Mouse (Mus musculus) adrenal gland, postnatal 25 days (tissue): ENCODE measurements around the gene Bola1. TPM values are rescaled to one million over a fixed set of nuclear protein-coding genes. Genes with fewer than 3 reads are reported as not detected.
"Not testable (repeated sequence)": the region's sequence is repeated elsewhere in the genome, so short reads cannot be mapped to it uniquely, and the experiment has no call there.

Source experiments
- DNase-seq: peaks from one replicate; pipeline ENCODE4 v3.0.0; 2021; ENCODE audit warnings: mixed read lengths
- total RNA-seq: library from RNA; stranded (reverse); gene quantifications from 2 replicates; pipeline ENCODE4 v1.2.3, GENCODE M21; 2021

Bola1 gene
- total RNA-seq, 1 experiment from 2014 or later = 42.4 TPM

DNA sequence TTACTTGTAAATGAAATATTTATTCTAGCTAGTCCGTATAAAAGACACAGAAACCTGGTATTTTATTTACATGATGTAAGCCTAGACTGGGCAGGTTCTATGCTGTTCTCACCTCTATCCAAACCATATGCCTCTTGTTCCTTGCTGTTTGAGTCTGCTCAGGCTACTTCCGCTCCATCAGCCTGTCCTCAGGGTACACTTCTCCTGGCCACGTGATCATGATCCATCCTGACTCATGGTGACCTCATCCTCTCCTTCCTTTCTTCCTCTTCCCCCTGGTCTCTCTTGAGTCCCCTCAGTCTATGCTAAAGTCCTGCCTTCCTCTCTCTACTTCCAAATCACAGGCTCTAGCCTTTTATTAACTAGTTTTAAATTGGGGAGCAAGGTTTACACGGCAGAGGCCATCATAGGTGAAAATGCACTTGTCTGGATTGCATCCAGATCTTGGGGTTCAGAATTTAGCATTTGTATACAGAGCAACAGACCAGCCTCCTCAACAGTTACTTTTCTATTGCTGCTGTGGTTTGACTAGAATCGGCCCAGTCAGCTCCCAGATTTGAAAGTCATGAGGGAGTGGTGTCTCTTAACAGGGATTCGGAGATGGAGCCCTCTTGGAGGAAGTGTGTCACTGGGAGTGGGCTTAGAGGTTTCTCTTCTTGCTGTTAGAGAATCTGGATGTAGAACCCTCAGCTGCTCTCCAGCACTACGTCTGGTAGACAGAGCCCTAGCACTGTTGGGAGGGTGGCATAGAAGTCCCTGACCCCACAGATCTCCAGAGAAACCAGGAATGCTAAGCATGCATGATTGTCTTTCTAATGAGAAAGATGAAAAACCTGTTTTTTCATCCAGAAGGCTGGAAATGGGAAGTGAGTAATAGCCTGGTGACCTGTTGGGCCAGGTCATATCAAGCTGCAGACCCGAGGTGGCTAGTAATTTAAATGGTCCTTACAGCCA, 7.5 kb upstream of the Bola1 start:
- DNase-seq = no peak

DNA sequence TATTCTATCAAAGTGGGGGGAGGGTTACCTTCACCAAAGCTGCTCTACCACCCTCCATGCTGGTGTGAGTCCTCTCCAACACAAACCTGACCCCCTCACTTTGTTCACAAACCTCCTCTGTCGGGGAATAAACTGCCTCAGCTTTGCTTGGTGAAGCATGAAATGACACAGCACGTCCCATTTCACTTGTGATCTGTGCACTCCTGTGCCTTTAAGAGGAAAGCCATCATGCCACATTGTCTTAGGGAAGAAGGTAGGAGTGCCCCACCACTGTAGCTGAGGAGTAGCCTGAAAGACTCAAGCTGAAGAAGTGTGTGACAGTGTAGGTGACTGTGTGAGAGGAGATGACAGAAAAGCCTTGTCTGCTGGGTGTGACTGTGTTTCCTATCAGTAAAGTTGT, 5.9 kb upstream of the Bola1 start:
- DNase-seq = no peak

DNA sequence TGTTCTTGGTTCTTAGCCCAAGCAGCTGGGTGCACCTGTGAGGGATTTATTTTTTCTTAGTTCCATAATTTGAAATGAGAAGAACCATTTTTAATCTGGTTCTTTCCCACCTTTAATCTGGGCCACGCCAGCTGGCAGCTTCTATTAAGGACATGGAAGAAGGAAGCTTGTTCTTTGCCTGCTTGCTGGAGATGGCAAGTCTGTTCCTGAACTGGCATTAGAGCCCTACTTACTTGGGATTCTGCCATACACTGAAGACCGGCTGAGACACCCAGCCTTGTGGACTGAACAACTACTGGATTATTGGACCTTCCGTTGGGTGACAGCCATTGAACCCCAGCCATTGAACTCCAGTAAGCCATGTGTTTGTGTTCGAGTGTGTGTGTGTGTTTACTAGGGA, 3.3 kb upstream of the Bola1 start:
- no peak for DNase-seq

DNA sequence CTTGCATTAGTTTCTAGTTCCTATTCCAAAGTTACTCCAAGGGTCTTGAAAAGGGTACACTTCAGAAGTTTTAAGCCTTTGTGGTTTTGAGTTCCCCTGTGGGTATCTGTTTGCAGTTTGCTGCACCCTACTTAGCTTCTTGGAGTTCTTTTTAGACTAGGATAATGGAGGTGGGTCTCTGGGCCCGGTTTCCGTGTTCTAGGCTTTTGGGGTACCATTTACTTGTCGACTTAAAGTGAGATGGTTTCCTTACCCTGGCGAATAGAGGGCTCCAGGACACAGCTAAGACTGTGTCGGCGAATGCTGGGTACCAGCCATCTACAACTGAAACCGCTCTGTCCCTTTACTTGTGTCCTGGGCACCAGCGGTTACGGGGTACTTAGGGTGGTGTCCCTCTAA, 2.1 kb upstream of the Bola1 start:
- no peak for DNase-seq

DNA sequence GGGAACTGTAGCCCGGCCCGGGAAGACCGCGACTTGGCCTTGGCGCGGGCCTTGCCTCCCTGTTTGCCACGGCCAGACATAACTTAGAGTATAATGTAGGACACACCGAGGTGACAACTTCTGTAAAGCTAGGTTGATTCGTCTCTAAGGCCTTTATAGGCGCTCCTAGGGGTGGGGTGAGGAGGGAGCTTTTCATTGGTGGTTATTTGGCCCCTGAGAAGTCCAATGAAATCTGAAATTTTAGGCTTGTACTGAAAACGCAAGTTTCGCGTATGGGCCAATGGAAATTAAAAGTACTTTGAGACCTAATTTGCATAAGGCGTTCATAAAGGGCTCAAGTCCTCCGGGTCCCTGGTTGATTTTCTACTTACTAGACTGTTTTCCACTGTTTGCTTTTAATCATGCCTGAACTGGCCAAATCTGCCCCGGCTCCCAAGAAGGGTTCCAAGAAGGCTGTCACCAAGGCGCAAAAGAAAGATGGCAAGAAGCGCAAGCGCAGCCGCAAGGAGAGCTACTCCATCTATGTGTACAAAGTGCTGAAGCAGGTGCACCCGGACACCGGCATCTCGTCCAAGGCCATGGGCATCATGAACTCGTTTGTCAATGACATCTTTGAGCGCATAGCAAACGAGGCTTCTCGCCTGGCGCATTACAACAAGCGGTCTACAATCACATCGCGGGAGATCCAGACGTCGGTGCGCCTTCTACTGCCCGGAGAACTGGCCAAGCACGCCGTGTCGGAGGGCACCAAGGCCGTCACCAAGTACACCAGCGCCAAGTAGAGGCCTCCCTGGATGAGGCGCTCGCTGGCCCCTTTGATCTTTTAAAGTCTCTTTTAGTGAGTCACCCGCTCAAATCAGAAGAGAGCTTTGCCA, 1.5 kb upstream of the Bola1 start, which contains the start of the genes Hist2h2ac and Hist2h2be:
Gene Hist2h2ac, minus strand, starts transcription at position 116 of the 875 bp plus-strand sequence.
Gene Hist2h2be, plus strand, starts transcription at position 355 of the 875 bp plus-strand sequence.
- DNase-seq = peak; percentile 80

DNA sequence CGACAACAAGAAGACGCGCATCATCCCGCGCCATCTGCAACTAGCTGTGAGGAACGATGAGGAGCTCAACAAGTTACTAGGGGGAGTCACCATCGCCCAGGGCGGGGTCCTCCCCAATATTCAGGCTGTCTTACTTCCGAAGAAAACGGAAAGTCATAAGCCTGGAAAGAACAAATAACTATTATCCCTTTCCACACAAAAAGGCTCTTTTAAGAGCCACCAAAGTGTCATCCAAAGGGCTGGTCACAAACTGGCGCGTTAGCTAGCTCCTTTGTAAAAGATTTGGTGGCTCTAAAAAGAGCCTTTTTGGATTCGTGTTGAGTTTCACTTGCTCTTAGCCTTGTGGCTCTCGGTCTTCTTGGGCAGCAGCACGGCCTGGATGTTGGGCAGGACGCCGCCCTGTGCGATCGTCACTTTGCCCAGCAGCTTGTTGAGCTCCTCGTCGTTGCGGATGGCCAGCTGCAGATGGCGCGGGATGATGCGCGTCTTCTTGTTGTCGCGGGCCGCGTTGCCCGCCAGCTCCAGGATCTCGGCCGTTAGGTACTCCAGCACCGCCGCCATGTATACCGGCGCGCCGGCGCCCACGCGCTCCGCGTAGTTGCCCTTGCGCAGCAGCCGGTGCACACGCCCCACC, 739 bp upstream of the Bola1 start:
- DNase-seq = not testable (repeated sequence)

DNA sequence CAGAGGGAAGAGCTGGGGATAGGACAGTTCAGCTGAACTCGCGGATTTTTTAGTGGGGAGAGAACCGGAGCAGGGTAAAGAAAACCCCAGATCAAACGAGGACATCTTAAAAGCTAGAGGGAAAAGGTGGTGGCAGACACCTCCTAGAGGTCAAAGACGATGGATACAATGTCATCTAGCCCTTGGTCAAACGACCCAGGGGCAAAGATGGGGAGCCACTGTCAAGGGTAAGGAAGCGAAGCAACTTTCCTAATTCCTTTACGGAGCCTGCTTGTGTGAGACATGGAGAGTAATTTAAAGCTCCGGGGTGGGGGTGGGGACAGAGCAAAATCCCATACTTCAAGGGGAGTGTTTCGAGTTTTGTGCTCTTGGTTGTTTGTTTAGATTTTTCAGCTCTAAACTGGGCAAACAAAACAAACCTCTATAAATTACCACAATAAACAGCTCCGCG, 293 bp downstream of the Bola1 start:
- DNase-seq = no peak

DNA sequence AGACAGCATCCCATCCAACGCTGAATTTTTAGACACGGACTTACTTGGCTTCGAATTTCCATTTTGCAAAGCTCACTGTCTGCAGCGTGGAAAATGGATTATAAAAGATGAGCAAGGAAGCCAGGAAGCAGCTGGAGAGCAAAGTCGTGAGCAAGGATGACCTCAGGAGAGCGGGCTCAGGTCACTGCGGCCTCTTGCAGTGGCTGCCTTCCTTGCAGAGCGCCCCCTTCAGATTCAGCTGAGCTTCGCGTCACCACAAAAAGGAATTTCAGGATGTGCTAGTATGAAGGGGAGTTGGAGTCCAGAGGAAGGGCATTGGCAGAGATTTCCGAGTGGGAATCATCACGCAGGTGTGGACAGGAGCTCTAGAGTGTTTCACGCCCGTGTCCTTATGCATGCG, 10.3 kb downstream of the Bola1 start:
- peak; percentile 23 for DNase-seq

DNA sequence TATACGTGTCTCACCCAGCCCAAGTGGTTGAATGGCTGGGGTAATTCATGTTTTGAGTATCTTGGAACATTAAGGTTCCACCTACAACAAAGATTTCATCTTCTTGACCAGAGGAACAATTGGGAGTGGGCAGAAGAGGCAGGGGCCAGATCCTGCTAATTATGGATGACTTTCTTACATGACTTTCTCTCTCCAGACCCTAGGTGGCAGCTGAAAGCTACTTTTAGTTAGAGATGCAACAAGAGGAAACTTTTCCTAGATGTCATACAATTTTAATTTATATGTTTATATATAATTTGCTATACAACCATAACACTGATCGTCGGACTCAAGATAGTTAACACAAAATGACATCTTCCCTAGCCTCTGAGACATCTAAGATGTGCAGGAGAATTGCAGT, 11.7 kb downstream of the Bola1 start:
- no peak for DNase-seq

DNA sequence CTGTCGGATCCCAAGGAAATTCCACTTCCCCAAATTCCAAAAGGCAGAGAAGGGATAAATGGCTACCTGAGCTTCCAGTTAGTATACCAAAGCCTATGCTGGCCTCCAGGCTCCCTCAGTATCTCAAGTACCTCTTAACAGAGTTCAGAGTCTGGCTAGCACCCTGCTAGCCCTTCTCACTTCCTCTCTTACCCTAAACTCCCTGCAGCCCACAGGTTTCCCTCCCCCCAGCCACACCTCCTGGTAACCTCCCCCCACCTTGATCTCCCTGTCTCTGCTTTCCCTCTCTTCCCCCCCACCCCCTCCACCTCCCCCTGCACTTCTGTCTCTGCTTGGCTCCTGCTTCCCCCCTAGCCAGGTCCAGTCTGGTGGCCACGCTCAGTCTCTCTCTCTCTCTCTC, 19.8 kb downstream of the Bola1 start:
- no peak for DNase-seq

DNA sequence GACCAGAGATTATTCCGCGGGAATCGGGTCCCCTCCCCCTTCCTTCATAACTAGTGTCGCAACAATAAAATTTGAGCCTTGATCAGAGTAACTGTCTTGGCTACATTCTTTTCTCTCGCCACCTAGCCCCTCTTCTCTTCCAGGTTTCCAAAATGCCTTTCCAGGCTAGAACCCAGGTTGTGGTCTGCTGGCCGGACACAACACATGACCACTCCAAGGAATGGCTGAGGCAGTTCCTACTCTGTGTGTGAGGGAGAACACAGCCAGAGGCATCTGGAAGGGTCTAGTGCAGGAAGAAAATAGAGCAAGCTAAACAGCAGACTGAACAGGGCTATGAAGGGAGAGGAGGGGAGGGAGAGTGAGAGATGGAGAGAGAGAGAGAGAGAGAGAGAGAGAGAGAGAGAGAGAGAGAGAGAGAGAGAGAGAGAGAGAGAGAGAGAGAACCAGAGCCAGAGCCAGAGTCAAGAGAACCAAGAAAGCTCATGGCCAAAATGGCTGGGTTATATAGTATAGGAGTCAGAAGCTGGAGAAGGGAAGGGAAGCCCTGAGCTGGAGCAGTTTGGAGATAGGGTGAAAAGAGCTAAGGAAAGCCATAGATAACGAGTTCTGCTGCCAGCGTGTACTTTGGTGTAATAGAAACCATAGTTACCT, 20.8 kb downstream of the Bola1 start:
- DNase-seq = not testable (repeated sequence)

DNA sequence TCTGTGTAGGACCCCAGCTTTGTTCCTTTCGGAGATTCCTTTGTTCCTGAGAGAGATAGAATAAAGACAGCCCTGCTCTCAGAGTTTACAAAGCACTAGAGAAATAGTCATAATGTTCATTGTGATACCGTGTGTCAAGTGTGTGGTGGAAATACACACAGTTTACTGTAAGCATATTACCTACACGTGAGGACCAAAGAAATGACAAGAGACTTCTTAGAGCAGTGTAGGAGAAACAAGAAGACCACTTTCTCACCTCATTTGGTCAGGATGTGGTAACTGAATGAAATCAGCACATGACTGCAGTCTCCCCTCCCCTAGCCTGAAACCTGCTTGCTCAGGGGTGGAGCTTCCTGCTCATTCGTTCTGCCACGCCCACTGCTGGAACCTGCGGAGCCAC, 21.3 kb downstream of the Bola1 start:
- no peak for DNase-seq

DNA sequence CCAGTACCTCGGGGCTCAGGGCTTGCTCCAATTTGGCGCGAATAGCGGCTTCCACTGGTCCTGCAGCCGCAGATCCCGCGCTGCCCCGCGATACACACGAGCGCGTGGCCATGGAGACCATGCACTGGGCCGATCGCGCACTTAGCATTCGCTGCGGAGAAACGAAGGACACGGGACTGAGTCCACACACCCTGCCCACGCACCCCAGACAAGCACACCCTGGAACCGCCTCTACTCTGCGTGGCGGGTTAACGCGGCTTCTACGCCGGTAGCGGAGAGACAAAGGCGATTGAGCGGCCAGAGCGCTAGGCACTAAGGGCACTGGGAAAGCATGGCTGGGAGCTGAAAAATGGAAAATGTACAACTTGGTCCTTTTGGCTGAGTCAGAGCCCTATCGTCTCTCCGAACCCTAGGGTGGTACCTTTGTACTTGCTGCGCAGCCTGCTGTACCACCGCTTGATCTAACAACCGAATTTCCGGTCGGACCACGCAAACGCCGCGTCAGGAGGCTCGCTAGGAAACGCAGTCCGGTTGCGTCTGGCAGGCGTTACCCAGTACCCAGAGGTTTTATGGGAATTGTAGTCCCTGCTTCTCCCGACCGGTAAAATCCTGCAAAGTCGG, 22.3 kb downstream of the Bola1 start:
- DNase-seq = peak; percentile 88

DNA sequence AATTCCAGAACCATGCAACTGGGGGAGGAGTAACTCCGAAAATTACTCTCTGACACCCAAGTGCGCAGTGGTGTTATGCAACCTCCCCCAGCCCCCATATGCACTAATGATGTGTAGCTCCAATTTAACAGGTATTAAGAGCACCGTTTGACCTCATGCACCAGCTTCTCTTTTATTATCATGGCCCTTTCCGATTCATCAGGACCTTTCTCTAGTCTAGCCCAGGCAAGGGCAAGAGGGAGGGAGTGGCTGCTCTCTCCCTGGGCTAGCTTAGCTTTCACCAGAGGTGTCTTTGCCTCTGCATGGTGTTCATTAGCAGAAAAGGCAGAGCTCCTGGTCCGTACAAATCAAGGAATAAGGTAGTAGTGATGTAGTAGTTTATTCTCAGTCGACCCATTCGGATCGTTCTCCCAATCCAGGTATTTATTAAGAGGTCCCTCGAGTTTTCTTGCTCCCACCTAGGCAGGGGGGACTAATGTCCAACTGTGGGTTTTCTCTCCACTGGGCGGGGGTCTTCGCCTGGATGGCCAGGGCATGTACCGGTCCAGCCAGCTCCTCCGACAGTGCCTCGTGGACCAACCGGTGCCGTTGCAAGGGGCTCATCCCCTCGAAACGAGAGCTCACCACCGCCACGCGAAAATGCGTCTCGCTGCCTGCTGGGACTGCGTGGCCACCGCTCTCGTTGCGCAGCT, 22.9 kb downstream of the Bola1 start:
- no peak for DNase-seq

DNA sequence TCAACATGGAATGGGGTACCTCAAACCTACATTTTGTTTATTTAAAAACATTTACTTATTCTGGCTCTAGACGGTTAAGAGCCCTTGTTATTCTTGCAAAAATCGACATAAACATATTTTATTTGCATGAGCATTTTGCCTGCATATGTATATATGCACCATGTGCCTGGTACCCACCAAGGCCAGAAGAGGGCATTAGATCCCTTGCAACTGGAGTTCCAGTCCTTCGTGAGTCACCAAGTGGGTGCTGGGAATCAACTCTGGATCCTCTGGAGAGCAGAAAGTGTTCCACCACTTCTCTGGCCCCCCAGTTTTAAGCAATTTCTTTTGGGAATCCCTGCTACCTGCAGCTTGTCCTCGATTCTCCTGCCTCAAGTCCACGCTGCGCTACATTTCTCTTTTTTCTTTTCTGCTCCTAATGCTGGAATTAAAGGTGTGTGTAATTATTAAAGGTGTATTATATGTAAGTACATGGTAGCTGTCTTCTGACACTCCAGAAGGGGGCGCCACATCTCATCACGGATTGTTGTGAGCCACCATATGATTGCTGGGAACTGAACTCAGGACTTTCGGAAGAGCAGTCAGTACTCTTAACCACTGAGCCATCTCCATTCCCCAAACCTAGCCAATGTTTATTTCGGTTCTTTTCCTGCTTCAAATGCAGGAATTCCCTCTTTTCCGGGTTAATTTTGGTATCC, 23.7 kb downstream of the Bola1 start:
- DNase-seq = no peak

DNA sequence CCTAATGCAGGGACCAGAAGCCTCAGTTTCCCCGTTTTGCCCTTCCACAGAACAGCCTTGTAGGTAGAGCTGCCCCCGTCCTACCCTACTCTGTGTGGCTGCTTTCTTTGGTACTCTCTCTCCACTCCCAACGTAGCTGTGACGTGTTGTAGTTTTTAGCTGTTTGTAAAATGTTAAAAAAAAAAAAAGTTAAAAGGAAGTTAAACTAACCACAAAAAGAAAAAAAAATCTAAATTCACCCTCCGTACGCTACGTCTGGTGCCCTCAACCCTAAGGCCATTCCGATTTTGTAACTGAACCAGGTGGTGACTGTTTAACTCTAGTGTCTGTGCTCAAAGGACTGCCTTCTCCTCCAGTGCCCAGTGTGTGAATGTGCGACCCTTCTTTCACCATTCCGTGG, 24.5 kb downstream of the Bola1 start:
- DNase-seq = no peak

DNA sequence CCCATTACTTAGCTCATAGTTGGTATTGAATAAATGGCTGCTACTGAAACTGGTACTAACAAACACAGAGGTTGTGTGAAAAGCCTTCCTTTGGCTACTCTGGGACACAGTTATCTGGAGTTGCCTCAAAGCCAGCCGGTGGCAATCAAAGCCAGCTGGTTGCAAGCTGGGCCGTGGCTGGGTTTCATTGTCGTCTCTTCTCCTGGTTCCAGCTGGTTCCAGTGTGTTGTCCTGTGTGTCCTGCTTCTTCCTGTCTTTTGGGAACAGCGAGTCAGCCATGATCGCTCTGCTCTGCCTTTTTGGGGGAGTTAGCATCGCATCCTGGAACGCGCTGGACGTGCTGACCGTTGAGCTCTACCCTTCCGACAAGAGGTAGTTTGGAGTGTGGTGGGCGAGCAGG, 26.5 kb downstream of the Bola1 start:
- no peak for DNase-seq

DNA sequence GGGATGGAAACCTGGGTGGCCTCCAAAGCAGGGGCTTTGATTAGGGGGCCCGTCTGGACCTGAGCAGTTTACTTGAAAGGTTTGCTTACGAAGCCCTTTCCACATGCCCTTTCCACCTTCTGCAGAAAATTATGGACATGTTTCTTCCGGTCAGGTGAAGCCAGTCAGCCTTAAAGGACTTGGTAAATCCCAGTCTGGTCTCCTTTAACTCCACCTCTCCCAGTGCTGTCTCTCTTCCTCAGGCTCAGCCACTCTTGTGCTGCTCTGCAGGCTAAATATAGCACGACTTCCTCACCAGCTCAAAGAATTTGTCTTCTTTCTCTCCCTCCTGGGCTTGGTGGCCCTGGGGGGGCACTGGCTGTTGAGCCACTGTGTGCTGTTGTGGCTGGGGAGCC, 37.1 kb downstream of the Bola1 start:
- DNase-seq = no peak

DNA sequence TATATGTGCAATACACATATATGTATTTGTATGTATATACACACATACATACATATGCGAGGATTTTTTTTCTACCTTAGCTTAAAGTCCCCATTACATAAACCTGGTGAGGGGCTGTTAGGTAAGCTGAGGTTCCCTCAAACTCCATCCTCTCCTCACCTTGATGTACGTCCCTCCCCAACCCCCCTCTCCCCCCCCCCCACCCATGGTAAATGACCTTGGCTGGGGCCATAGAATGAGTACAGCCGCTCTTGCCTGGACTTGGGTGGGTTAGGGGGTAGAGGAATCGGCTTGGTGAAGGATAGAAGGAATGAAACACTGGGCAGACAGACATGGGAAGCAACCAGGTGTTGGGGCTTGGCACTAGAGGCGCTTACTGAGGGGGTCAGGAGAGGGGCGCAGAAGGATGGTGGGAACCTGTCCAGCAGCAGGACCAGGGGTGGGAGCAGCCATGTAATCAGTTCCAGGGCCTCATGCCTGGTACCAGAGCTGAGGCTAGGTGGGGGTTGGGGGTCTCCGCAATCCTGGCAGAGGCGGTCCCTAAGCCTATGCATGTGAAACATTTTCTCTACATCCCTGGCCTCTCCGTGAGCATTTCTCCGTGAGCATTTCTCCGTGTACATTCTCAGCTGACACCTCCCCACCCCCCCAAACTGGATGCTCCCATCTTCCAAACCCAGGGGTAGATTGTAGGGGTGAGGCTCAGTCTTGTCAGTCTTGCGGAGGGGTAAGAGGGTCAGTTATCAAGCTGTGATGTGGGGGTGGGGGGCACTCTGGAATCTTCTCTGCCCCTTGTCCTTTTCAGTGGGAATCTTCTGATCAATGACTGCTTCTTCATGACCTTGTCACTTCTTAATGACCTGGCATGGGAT, 37.8 kb downstream of the Bola1 start:
- DNase-seq = no peak
